Mouse (Mus musculus): ENCODE results near the gene Shcbp1l. TPM values are rescaled to one million over a fixed set of nuclear protein-coding genes. Genes with fewer than 3 reads are reported as not detected.
"Not testable (repeated sequence)": the region's sequence is repeated elsewhere in the genome, so short reads cannot be mapped to it uniquely, and the experiment has no call there.

Gene Shcbp1l
- total and polyA plus RNA-seq, 3 experiments: 0.59 to 1.6 TPM; not detected in 1

GRCm38 (mm10) chr1:153380746-153381282 lies 44.1 kb upstream of the Shcbp1l start:
- Histone ChIP-seq H3K4me1 (ENCODE audit: control insufficient read depth in 1 of 2, insufficient read depth in 2 of 2) (0 out of 4 replicates have a peak, but pooled peaks cover 0 to 2% of the 10 kb centered on the region in 2 experiments), H3K36me3 (replicated peaks in 1 of 2; ENCODE audit: control insufficient read depth in 1 of 2, insufficient read depth in 1 of 2, low read length in 1 of 2) (no peaks in the 10 kb centered on the region), H3K9me3 (replicated peaks; ENCODE audit: low read length) (no peaks in the 10 kb centered on the region), H3K9ac (ENCODE audit: insufficient read depth, low read depth) (no peak overlapping the region), H3K27me3 (replicated peaks) (peaks cover 2% of the 10 kb centered on the region), H3K4me2 (ENCODE audit: insufficient read depth, low read depth, poor library complexity, severe bottlenecking) (no peak overlapping the region), H3K4me3 (replicated peaks in 1 of 3; ENCODE audit: low read depth in 2 of 3, low read length in 2 of 3, poor library complexity in 1 of 3) (no peak overlapping the region), H3K27ac (ENCODE audit: insufficient read depth, low read depth) (no peak overlapping the region), H3K79me2 (replicated peaks; ENCODE audit: control insufficient read depth, extremely low read depth, insufficient read depth, poor library complexity, severe bottlenecking) (no peaks in the 10 kb centered on the region)
- in situ Hi-C loops (cut with MboI; ENCODE audit: low pct_ligation_motif_present, low pct_unique_long_range_greater_than_20kb, low sequenced_read_pairs) (loop anchor here (10.0 to 25.0 kb wide), 3 partner anchors 276 to 844 kb away; no protein-coding TSS in a partner anchor), dilution Hi-C loops (cut with MboI; ENCODE audit: extremely low pct_ligation_motif_present, extremely low pct_unique_long_range_greater_than_20kb, low sequenced_read_pairs) (no loop called here)
- no peak for DNase-seq (ENCODE audit: extremely low read depth)
- TF ChIP-seq MYC (IDR thresholded peaks at IDR 0.05; ENCODE audit: low read depth, low read length) (no peak), BHLHE40 (IDR thresholded peaks at IDR 0.05; ENCODE audit: low read depth, low read length) (0 out of 2 replicates have a peak, but pooled peaks have one; percentile 25)

GRCm38 (mm10) chr1:153385081-153385480 lies 39.9 kb upstream of the Shcbp1l start:
- dilution Hi-C loops (cut with MboI; ENCODE audit: extremely low pct_ligation_motif_present, extremely low pct_unique_long_range_greater_than_20kb, low sequenced_read_pairs): no loop called here
- Histone ChIP-seq H3K27me3 (replicated peaks) (peaks cover 2% of the 10 kb centered on the region), H3K9ac (ENCODE audit: insufficient read depth, low read depth) (no peak overlapping the region), H3K27ac (ENCODE audit: insufficient read depth, low read depth) (no peak overlapping the region), H3K4me1 (ENCODE audit: control insufficient read depth in 1 of 2, insufficient read depth in 2 of 2) (no peaks in the 10 kb centered on the region), H3K36me3 (replicated peaks in 1 of 2; ENCODE audit: control insufficient read depth in 1 of 2, insufficient read depth in 1 of 2, low read length in 1 of 2) (no peaks in the 10 kb centered on the region), H3K9me3 (replicated peaks; ENCODE audit: low read length) (no peaks in the 10 kb centered on the region), H3K4me2 (ENCODE audit: insufficient read depth, low read depth, poor library complexity, severe bottlenecking) (no peak overlapping the region), H3K79me2 (replicated peaks; ENCODE audit: control insufficient read depth, extremely low read depth, insufficient read depth, poor library complexity, severe bottlenecking) (no peaks in the 10 kb centered on the region), H3K4me3 (replicated peaks in 1 of 3; ENCODE audit: low read depth in 2 of 3, low read length in 2 of 3, poor library complexity in 1 of 3) (no peak overlapping the region)
- in situ Hi-C loops (cut with MboI; ENCODE audit: low pct_ligation_motif_present, low pct_unique_long_range_greater_than_20kb, low sequenced_read_pairs): loop anchor here (10.0 to 25.0 kb wide), 3 partner anchors 280 to 848 kb away; no protein-coding TSS in a partner anchor
- TF ChIP-seq HCFC1 (IDR thresholded peaks at IDR 0.05; ENCODE audit: low read depth, low read length) (no peak), UBTF (IDR thresholded peaks at IDR 0.05; ENCODE audit: low read depth, low read length) (no peak), ZC3H11A (IDR thresholded peaks at IDR 0.05; ENCODE audit: low read depth, low read length) (no peak), ELF1 (IDR thresholded peaks at IDR 0.05; ENCODE audit: low read depth, low read length) (no peak), E2F4 (IDR thresholded peaks at IDR 0.05; ENCODE audit: insufficient replicate concordance, low read depth, low read length) (no peak), SMC3 (IDR thresholded peaks at IDR 0.05; ENCODE audit: low read depth, low read length) (no peak), NRF1 (IDR thresholded peaks at IDR 0.05; ENCODE audit: low read depth, low read length) (no peak), JUN (IDR thresholded peaks at IDR 0.05; ENCODE audit: insufficient read depth, low read depth, low read length) (no peak), RAD21 (IDR thresholded peaks at IDR 0.05; ENCODE audit: low read depth, low read length) (no peak)
- DNase-seq (ENCODE audit: extremely low read depth): no peak

- H3K79me2 ChIP-seq (replicated peaks; ENCODE audit: control insufficient read depth, extremely low read depth, insufficient read depth, poor library complexity, severe bottlenecking); H3K4me2 ChIP-seq (ENCODE audit: insufficient read depth, low read depth, poor library complexity, severe bottlenecking); H3K27me3 ChIP-seq (replicated peaks); H3K4me1 ChIP-seq (ENCODE audit: control insufficient read depth in 1 of 2, insufficient read depth in 2 of 2); DNase-seq (ENCODE audit: extremely low read depth); dilution Hi-C loops (cut with MboI; ENCODE audit: extremely low pct_ligation_motif_present, extremely low pct_unique_long_range_greater_than_20kb, low sequenced_read_pairs); H3K36me3 ChIP-seq (replicated peaks in 1 of 2; ENCODE audit: control insufficient read depth in 1 of 2, insufficient read depth in 1 of 2, low read length in 1 of 2); H3K9ac ChIP-seq (ENCODE audit: insufficient read depth, low read depth); H3K4me3 ChIP-seq (replicated peaks in 1 of 3; ENCODE audit: low read depth in 2 of 3, low read length in 2 of 3, poor library complexity in 1 of 3); H3K9me3 ChIP-seq (replicated peaks; ENCODE audit: low read length); H3K27ac ChIP-seq (ENCODE audit: insufficient read depth, low read depth): not testable (repeated sequence)
- in situ Hi-C loops (cut with MboI; ENCODE audit: low pct_ligation_motif_present, low pct_unique_long_range_greater_than_20kb, low sequenced_read_pairs): loop anchor here (10.0 to 25.0 kb wide), 3 partner anchors 281 to 848 kb away; no protein-coding TSS in a partner anchor
Measured at GRCm38 (mm10) chr1:153385661-153386060, 39.3 kb upstream of the Shcbp1l start.
